Mouse (Mus musculus) G1E (cell line): ENCODE measurements around the gene Adck2. TPM values are rescaled to one million over a fixed set of nuclear protein-coding genes. Genes with fewer than 3 reads are reported as not detected.

ENCODE experiments used
- ATAC-seq: 2 replicates; pipeline ENCODE4 v1.8.0; 2016; ENCODE audit warnings: mild to moderate bottlenecking; ENCODE audit not compliant: insufficient number of reproducible peaks, poor library complexity, low FRiP score, severe bottlenecking; ENCODE audit errors: extremely low read depth
- DNase-seq: peaks from one replicate; pipeline ENCODE4 v3.0.0; 2012; ENCODE audit warnings: low spot score
- H3K27me3 ChIP-seq: 2 replicates; pipeline ENCODE4 v1.6.1; 2012; ENCODE audit warnings: mild to moderate bottlenecking, low read length, inconsistent platforms; ENCODE audit not compliant: insufficient read depth
- H3K36me3 ChIP-seq: replicated peaks from 2 replicates; pipeline ENCODE3; 2012; ENCODE audit warnings: mild to moderate bottlenecking, inconsistent platforms
- H3K4me1 ChIP-seq: 2 replicates; pipeline ENCODE4 v1.6.1; 2012; ENCODE audit warnings: low read depth, low read length, inconsistent platforms, mixed read lengths; ENCODE audit not compliant: insufficient read depth
- H3K4me3 ChIP-seq: 2 replicates; pipeline ENCODE4 v1.5.1; 2012; ENCODE audit warnings: low read depth, mild to moderate bottlenecking, inconsistent platforms, low read length, moderate library complexity, mixed read lengths
- H3K9me3 ChIP-seq: replicated peaks from 2 replicates; pipeline ENCODE4 v1.6.1; 2012; ENCODE audit warnings: inconsistent platforms
- CTCF ChIP-seq: IDR thresholded peaks from 2 replicates; pipeline ENCODE4 v1.5.1; 2012; ENCODE audit warnings: low read depth, low read length, inconsistent platforms, mixed read lengths
- GATA1 ChIP-seq: IDR thresholded peaks from 2 replicates; pipeline ENCODE4 v1.6.1; 2012; ENCODE audit warnings: borderline replicate concordance, low read length, inconsistent platforms, mixed read lengths
- GATA2 ChIP-seq: IDR thresholded peaks from 2 replicates; pipeline ENCODE4 v1.6.1; 2012; ENCODE audit warnings: low read depth, low read length, inconsistent platforms, borderline replicate concordance
- POLR2AphosphoS5 ChIP-seq: IDR thresholded peaks from 2 replicates; pipeline ENCODE4 v1.6.1; 2012; ENCODE audit warnings: low read depth, low read length, inconsistent platforms; ENCODE audit not compliant: insufficient replicate concordance
- TAL1 ChIP-seq: conservative IDR thresholded peaks from 2 replicates; pipeline ENCODE4 v1.6.1; 2012; ENCODE audit warnings: low read depth, low read length, inconsistent platforms, mixed read lengths
- polyA plus RNA-seq: library from polyadenylated mRNA; stranded (reverse); fragments of >175 nt; gene quantifications from 2 replicates; pipeline ENCODE4 v1.2.3, GENCODE M21; 2012
- total RNA-seq, 2 experiments: library from RNA; stranded (forward) in 1 of 2; stranded (reverse) in 1 of 2; fragments of 200-1000 nt in 1 of 2; fragments of >200 nt in 1 of 2; fragmentation: Nextera tagmentation in 1 of 2; gene quantifications; 2 replicates each; pipeline ENCODE4 v1.2.3; 2014 to 2017

The Adck2 gene
- total and polyA plus RNA-seq, 3 experiments = 5.3 to 10.6 (median 6.8) TPM

DNA sequence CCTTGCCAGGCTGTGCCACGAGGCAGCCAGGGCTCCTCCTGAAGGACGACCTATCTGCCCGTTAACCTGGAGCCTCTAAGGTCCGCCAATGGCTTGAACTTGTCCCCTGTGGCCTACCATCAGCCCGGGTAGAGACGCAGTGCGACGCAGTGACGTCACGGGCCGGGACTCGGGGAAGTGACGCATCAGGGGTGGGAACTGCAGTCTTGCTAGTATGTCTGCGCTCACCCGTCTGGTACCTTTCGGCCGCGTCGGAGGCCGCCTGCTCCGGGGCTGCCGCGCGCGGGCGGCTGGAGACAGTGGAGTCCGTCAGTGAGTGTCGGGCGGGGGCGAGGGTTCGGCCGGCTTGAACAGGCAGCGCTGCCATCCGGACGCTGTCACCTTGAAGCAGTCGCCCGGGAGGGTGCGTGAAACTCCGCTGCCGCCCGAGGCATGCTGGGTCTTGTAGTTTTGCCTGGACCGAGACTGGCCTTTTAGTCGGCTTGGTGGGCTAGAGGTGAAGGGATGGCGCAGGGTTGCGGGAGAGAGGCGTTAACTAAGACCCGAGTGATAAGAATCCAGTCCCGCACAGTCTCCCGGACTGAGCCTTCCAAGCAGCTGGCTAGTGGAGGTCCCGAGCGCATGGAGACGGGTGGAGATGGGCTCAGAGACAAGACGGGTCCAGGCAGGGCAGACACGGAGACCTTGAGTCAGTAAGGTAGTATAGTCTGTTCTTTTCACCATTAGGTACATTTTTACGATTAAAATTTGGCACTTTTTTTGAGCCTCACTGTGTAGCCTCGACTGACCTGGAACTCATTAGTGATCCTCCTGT lies 18.9 kb downstream of the Adck2 start, which contains the start of gene Ndufb2:
Gene Ndufb2 (plus strand): TSS at position 174 of the 814 bp plus-strand sequence.
- peak; percentile 95 for DNase-seq
- Histone ChIP-seq H3K4me1 (peaks cover 26% of the 10 kb centered on the region), H3K27me3 (no peaks in the 10 kb centered on the region), H3K4me3 (peak within 1 kb of the TSS; percentile 76), H3K36me3 (peaks cover 59% of the 10 kb centered on the region), H3K9me3 (no peaks in the 10 kb centered on the region)
- no peak for TF ChIP-seq CTCF
- no peak for TF ChIP-seq GATA2
- no peak for TF ChIP-seq POLR2AphosphoS5
- no peak for TF ChIP-seq TAL1
- TF ChIP-seq GATA1 = no peak
- ATAC-seq = peak; percentile 97

DNA sequence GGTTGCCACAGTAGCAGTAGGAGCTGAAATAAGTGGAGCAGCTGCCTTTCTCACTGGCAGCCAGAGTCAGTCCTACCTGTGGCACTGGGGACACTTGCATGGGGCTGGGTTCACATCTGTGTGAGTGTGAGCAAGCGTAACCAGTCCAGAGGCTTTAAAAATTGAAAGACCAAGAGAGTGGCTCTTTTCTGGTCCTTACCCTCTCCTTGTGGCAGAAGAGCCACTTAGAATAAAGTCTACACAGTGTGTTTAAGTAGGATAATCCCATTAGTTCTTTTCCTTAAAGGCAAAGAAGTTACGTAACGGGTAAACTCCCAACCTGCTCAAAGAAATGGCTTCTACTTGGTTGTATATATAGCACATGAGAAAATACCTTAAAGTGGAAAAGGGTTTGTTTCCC lies 27.2 kb downstream of the Adck2 start:
- H3K36me3 ChIP-seq = peaks cover 77% of the 10 kb centered on the region
- ATAC-seq (no peak), DNase-seq (no peak)
- no peaks in the 10 kb centered on the region for H3K4me1 ChIP-seq
- no peak for TF ChIP-seq POLR2AphosphoS5
- TF ChIP-seq GATA1 = no peak
- no peak for TF ChIP-seq GATA2
- TF ChIP-seq TAL1 = no peak
- TF ChIP-seq CTCF = no peak
- H3K27me3 ChIP-seq = no peaks in the 10 kb centered on the region
- no peak overlapping the region for H3K4me3 ChIP-seq
- H3K9me3 ChIP-seq = no peaks in the 10 kb centered on the region

DNA sequence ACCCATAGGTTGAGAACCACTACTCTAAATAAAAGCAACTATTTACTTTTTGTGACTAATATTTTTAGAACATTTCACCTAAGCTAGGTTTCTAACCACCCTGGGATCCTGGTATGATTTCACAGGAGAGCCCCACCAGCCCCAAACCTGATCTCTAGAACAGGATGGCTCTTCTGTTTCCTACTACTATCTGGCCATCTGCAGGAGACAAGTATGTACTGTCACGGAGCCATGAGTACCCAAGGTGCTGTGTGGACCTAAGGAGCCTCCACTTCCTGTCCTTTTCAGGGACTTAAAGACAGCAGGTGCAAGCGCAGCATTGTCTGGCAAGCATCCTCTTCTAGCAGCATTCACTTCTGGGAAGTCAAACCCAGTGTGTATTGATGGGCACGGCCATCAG lies 28.2 kb downstream of the Adck2 start:
- no peak for ATAC-seq
- Histone ChIP-seq H3K9me3 (no peaks in the 10 kb centered on the region), H3K4me1 (peaks cover 1% of the 10 kb centered on the region), H3K27me3 (no peaks in the 10 kb centered on the region), H3K36me3 (peaks cover 71% of the 10 kb centered on the region), H3K4me3 (no peak overlapping the region)
- no peak for DNase-seq
- no peak for TF ChIP-seq POLR2AphosphoS5
- TF ChIP-seq TAL1 = no peak

- Histone ChIP-seq H3K4me3 (no peak overlapping the region), H3K9me3 (no peaks in the 10 kb centered on the region), H3K4me1 (peaks cover 5% of the 10 kb centered on the region), H3K36me3 (peaks cover 56% of the 10 kb centered on the region), H3K27me3 (no peaks in the 10 kb centered on the region)
- ATAC-seq (no peak), DNase-seq (no peak)
- no peak for TF ChIP-seq CTCF
- no peak for TF ChIP-seq GATA1
- no peak for TF ChIP-seq POLR2AphosphoS5
- TF ChIP-seq TAL1 = no peak
- TF ChIP-seq GATA2 = no peak
Observed at GRCm38 (mm10) chr6:39604565-39604964, 30.9 kb downstream of the Adck2 start.

- no peak for TF ChIP-seq TAL1
- no peak for TF ChIP-seq GATA1
- Histone ChIP-seq H3K36me3 (peaks cover 49% of the 10 kb centered on the region), H3K4me3 (no peak overlapping the region), H3K4me1 (peaks cover 5% of the 10 kb centered on the region), H3K27me3 (no peaks in the 10 kb centered on the region), H3K9me3 (no peaks in the 10 kb centered on the region)
- ATAC-seq (no peak), DNase-seq (no peak)
Observed at GRCm38 (mm10) chr6:39606056-39606455, 32.4 kb downstream of the Adck2 start.

- no peak overlapping the region for H3K4me3 ChIP-seq
- DNase-seq (no peak), ATAC-seq (no peak)
- no peaks in the 10 kb centered on the region for H3K27me3 ChIP-seq
- no peak for TF ChIP-seq GATA1
- TF ChIP-seq POLR2AphosphoS5 = no peak
- TF ChIP-seq CTCF = no peak
- no peak for TF ChIP-seq GATA2
- no peak for TF ChIP-seq TAL1
- H3K4me1 ChIP-seq = peaks cover 5% of the 10 kb centered on the region
- peaks cover 51% of the 10 kb centered on the region for H3K36me3 ChIP-seq
- H3K9me3 ChIP-seq = no peaks in the 10 kb centered on the region
Observed at GRCm38 (mm10) chr6:39606862-39607261, 33.2 kb downstream of the Adck2 start.

DNA sequence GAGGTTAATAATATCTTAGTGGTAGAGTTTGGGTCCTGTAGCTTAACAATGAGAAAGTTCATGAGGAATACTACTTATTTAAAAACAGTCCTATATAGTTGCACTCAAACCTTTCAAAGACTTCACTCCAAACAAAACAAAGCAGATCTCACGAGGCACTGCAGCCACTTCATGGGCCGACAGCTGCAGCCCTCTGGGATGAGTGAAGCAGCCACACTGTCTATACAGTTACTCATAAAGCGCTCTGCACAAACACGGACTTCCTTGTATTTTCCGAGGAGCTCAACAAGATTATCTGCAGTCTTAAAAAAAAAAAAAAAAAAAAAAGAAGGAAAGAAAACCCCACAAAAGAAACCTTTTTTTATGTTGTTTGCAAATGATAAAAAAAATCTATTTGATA lies 33.7 kb downstream of the Adck2 start:
- Histone ChIP-seq H3K9me3 (no peaks in the 10 kb centered on the region), H3K4me1 (peaks cover 5% of the 10 kb centered on the region), H3K27me3 (no peaks in the 10 kb centered on the region), H3K36me3 (peaks cover 47% of the 10 kb centered on the region), H3K4me3 (no peak overlapping the region)
- DNase-seq (no peak), ATAC-seq (no peak)
- no peak for TF ChIP-seq TAL1
- TF ChIP-seq POLR2AphosphoS5 = no peak
- no peak for TF ChIP-seq CTCF
- TF ChIP-seq GATA1 = no peak
- no peak for TF ChIP-seq GATA2
